8 mouse cellular contexts compared by ENCODE assay signal in genomic region chr6:47595696-47596095, GRCm38 (mm10). TPM values are rescaled to one million over a fixed set of nuclear protein-coding genes. Genes with fewer than 3 reads are reported as not detected.
A peak's percentile ranks its signal among the peaks of the same experiment; 100 is the strongest.
DNase-seq lines count a peak whose midpoint lies in the region; ATAC-seq and TF ChIP-seq lines count a peak whose summit lies in the region.

No protein-coding gene starts in this region.

- no peaks in the 10 kb centered on the region for H3K36me3 ChIP-seq in heart, embryonic 11.5 days (ENCODE audit: control insufficient read depth, insufficient read depth, low read length)
- H3K36me3 ChIP-seq in forebrain, embryonic 16.5 days (ENCODE audit: control insufficient read depth, insufficient read depth): no peaks in the 10 kb centered on the region
- no peaks in the 10 kb centered on the region for H3K36me3 ChIP-seq in liver, postnatal 0 days (replicated peaks; ENCODE audit: insufficient read depth, low read length)

- 3% methylated on average over 6 of the region's 6 CpGs for WGBS in heart, embryonic 11.5 days (ENCODE audit: insufficient replicate concordance)
- under 1% methylated on average over 6 of the region's 6 CpGs for WGBS in forebrain, embryonic 16.5 days
- WGBS in liver, postnatal 0 days (ENCODE audit: insufficient replicate concordance): 2% methylated on average over 6 of the region's 6 CpGs

- H3K9me3 ChIP-seq in heart, embryonic 11.5 days (replicated peaks; ENCODE audit: control insufficient read depth, low read length): no peaks in the 10 kb centered on the region
- no peaks in the 10 kb centered on the region for H3K9me3 ChIP-seq in forebrain, embryonic 16.5 days (ENCODE audit: control insufficient read depth, low read length)
- H3K9me3 ChIP-seq in liver, postnatal 0 days (ENCODE audit: low read length): no peaks in the 10 kb centered on the region

- no peaks in the 10 kb centered on the region for H3K27me3 ChIP-seq in heart, embryonic 11.5 days (ENCODE audit: control insufficient read depth, insufficient read depth, low read length)
- H3K27me3 ChIP-seq in forebrain, embryonic 16.5 days (replicated peaks; ENCODE audit: control insufficient read depth, insufficient read depth, low read length): no peaks in the 10 kb centered on the region
- H3K27me3 ChIP-seq in liver, postnatal 0 days (ENCODE audit: insufficient read depth, low read length): no peaks in the 10 kb centered on the region

- no peak for TF ChIP-seq CTCF in liver, postnatal 0 days (IDR thresholded peaks at IDR 0.05; ENCODE audit: low read depth)

- ATAC-seq in heart, embryonic 11.5 days (replicated peaks; ENCODE audit: insufficient number of reproducible peaks, low FRiP score, low TSS enrichment): no peak
- ATAC-seq in forebrain, embryonic 16.5 days: no peak
- no peak for ATAC-seq in liver, postnatal 0 days

- no peaks in the 10 kb centered on the region for H3K4me1 ChIP-seq in heart, embryonic 11.5 days (ENCODE audit: control insufficient read depth, insufficient read depth, low read length)
- H3K4me1 ChIP-seq in forebrain, embryonic 16.5 days (replicated peaks; ENCODE audit: control insufficient read depth, insufficient read depth, low read length): peaks cover 11% of the 10 kb centered on the region
- H3K4me1 ChIP-seq in liver, postnatal 0 days (ENCODE audit: insufficient read depth): peaks cover 6% of the 10 kb centered on the region; the same call in 1 of the 2 replicates

- H3K9ac ChIP-seq in heart, embryonic 11.5 days (ENCODE audit: low read depth, low read length): peak overlapping the region; percentile 89
- peak overlapping the region; percentile 91 for H3K9ac ChIP-seq in forebrain, embryonic 16.5 days (replicated peaks; ENCODE audit: low read depth, low read length)
- peak overlapping the region; percentile 99 for H3K9ac ChIP-seq in liver, postnatal 0 days (replicated peaks)

- TF ChIP-seq EP300 in liver, postnatal 0 days (IDR thresholded peaks at IDR 0.05; ENCODE audit: low read depth): no peak

- H3K27ac ChIP-seq in heart, embryonic 11.5 days (ENCODE audit: low read depth, low read length): peak overlapping the region; percentile 96
- peak overlapping the region; percentile 99 for H3K27ac ChIP-seq in forebrain, embryonic 16.5 days (ENCODE audit: low read length)
- peak overlapping the region; percentile 99 for H3K27ac ChIP-seq in liver, postnatal 0 days (ENCODE audit: low read depth)

- peak overlapping the region; percentile 72 for H3K4me3 ChIP-seq in heart, embryonic 11.5 days (ENCODE audit: low read depth, low read length)
- peak overlapping the region; percentile 99 for H3K4me3 ChIP-seq in forebrain, embryonic 16.5 days (replicated peaks; ENCODE audit: low read length)
- peak overlapping the region; percentile 97 for H3K4me3 ChIP-seq in liver, postnatal 0 days (ENCODE audit: low read depth, low read length)

- H3K4me2 ChIP-seq in heart, embryonic 11.5 days: peak overlapping the region; percentile 80
- peak overlapping the region; percentile 69 for H3K4me2 ChIP-seq in forebrain, embryonic 16.5 days (ENCODE audit: low read length)
- peak overlapping the region; percentile 84 for H3K4me2 ChIP-seq in liver, postnatal 0 days (ENCODE audit: low read depth, low read length)

- no peak for DNase-seq in heart, postnatal 25 days (ENCODE audit: low spot score)
- peak; percentile 8 for DNase-seq in urinary bladder, postnatal 14 days (ENCODE audit: low spot score)
- DNase-seq in urinary bladder, adult 18-20 months (ENCODE audit: low spot score in 2 of 2): no peak
- no peak for DNase-seq in liver, postnatal 0 days
- no peak for DNase-seq in frontal cortex, postnatal 36 days (ENCODE audit: low spot score in 2 of 2)
- DNase-seq in B cell, adult 2 months: no peak

- intact Hi-C loops in heart, postnatal 25 days (cut with DNase I): loop anchor here (2.0 kb wide), 1 partner anchor 141 kb away; no protein-coding TSS in a partner anchor

RNA-seq across cellular contexts. Expression of gene Ezh2, which starts 0.6 kb away (rescaled TPM):
- polyA plus RNA-seq in heart, embryonic 11.5 days (2014; fragmentation: Nextera tagmentation; extraction: Ambion mirVana): 60.2 and 66.7 TPM in 2 replicates
- 10 to 100 TPM in 1 of 2 experiments, 1 to 10 TPM in 1; 9.9 to 12.3 TPM for total RNA-seq in heart, postnatal 25 days (2021)
- polyA plus RNA-seq in forebrain, embryonic 16.5 days (2015; fragmentation: Nextera tagmentation; extraction: Ambion mirVana): 144 and 150 TPM in 2 replicates
- 36.5 and 37.2 TPM in 2 replicates for polyA plus RNA-seq in liver, postnatal 0 days (2015; fragmentation: Nextera tagmentation; extraction: Ambion mirVana)
